Mouse (Mus musculus) forebrain, postnatal 0 days (tissue): ENCODE data around the gene Hephl1. TPM values are rescaled to one million over a fixed set of nuclear protein-coding genes. Genes with fewer than 3 reads are reported as not detected.

Experiments used
- ATAC-seq: fragments of 200-750 bp; cut with Nextera tagmentation; 2 replicates; pipeline ENCODE4 v1.8.0; 2017; ENCODE audit warnings: mild to moderate bottlenecking, moderate library complexity
- DNase-seq: peaks from one replicate; pipeline ENCODE4 v3.0.0-alpha.2; 2015
- H3K27ac ChIP-seq: fragments of 300-500 bp; sonication (generic); 2 replicates; pipeline ENCODE4 v1.5.1; 2014; ENCODE audit warnings: low read depth, mild to moderate bottlenecking, antibody characterized with exemption, low read length, moderate library complexity, mixed read lengths
- H3K27me3 ChIP-seq: fragments of 300-500 bp; sonication (generic); 2 replicates; pipeline ENCODE4 v1.6.1; 2014; ENCODE audit warnings: mild to moderate bottlenecking, low read length, mixed read lengths; ENCODE audit not compliant: insufficient read depth
- H3K36me3 ChIP-seq: fragments of 300-500 bp; sonication (generic); 2 replicates; pipeline ENCODE4 v1.6.1; 2014; ENCODE audit warnings: mild to moderate bottlenecking, moderate library complexity; ENCODE audit not compliant: insufficient read depth
- H3K4me1 ChIP-seq: fragments of 300-500 bp; sonication (generic); 2 replicates; pipeline ENCODE4 v1.6.1; 2014; ENCODE audit warnings: antibody characterized with exemption; ENCODE audit not compliant: insufficient read depth
- H3K4me2 ChIP-seq: fragments of 300-500 bp; sonication (generic); 2 replicates; pipeline ENCODE4 v1.6.1; 2014; ENCODE audit warnings: low read depth, mild to moderate bottlenecking, moderate library complexity
- H3K4me3 ChIP-seq: fragments of 300-500 bp; sonication (generic); 2 replicates; pipeline ENCODE4 v1.5.1; 2014; ENCODE audit warnings: low read depth, low read length, mixed read lengths
- H3K9ac ChIP-seq: fragments of 300-500 bp; sonication (generic); 2 replicates; pipeline ENCODE4 v1.6.1; 2014; ENCODE audit warnings: mild to moderate bottlenecking
- H3K9me3 ChIP-seq: fragments of 300-500 bp; sonication (generic); 2 replicates; pipeline ENCODE4 v1.6.1; 2016; ENCODE audit warnings: low read length
- CTCF ChIP-seq: sonication (generic); IDR thresholded peaks from 2 replicates; pipeline ENCODE4 v1.5.1; 2016; ENCODE audit warnings: antibody characterized with exemption, control low read depth, low read depth
- WGBS: fragments of 180-500 bp; shearing (Covaris S2); extraction: QIAGEN DNeasy Blood & Tissue Kit; methylation state at CpG from one replicate; pipeline ENCODE4 v1.1.7; 2014; 5-methylcytosine and 5-hydroxymethylcytosine counted together
- polyA plus RNA-seq: library from polyadenylated mRNA; unstranded; fragments of >200 nt; fragmentation: Nextera tagmentation; extraction: Ambion mirVana; gene quantifications from 2 replicates; pipeline ENCODE4 v1.2.1, GENCODE M21; 2015
- total RNA-seq: library from RNA; depleted of rRNA; stranded (reverse); fragments of >200 nt; gene quantifications from 2 replicates; pipeline ENCODE4 v1.2.3, GENCODE M21; 2014

Gene Hephl1
- total and polyA plus RNA-seq, 2 experiments from 2014 or later = not detected

DNA sequence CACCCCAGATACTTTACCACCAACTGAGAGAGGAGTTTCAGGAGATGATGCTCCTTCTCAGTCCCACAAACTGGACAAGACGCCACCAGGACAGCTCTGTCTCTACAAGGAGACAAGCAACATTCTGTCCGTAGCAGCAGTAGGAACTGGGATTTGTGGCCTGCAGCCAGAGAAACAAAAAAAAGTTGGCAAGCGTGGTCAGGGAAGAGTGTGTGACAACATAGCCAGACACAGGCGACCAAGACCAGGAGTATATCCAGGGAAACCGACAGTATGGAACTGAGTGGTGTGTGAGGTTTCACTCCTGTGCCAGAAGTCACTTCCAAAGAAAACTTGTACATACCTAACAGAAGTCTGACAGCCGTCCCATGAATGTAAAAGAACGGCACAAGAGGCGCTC lies 81.1 kb downstream of the Hephl1 start:
- TF ChIP-seq CTCF = no peak
- H3K4me2 ChIP-seq = no peak overlapping the region
- H3K36me3 ChIP-seq = peaks cover 7% of the 10 kb centered on the region; the same call in 1 of the 2 replicates
- 59% methylated on average over 8 of the region's 8 CpGs for WGBS
- DNase-seq (peak; percentile 35), ATAC-seq (0 out of 2 replicates have a peak, but pooled peaks have one; percentile 21)
- H3K4me1 ChIP-seq = 0 out of 2 replicates have a peak, but pooled peaks cover 3% of the 10 kb centered on the region
- no peaks in the 10 kb centered on the region for H3K27me3 ChIP-seq
- no peak overlapping the region for H3K27ac ChIP-seq
- H3K9ac ChIP-seq = no peak overlapping the region
- H3K4me3 ChIP-seq = no peak overlapping the region
- no peaks in the 10 kb centered on the region for H3K9me3 ChIP-seq

DNA sequence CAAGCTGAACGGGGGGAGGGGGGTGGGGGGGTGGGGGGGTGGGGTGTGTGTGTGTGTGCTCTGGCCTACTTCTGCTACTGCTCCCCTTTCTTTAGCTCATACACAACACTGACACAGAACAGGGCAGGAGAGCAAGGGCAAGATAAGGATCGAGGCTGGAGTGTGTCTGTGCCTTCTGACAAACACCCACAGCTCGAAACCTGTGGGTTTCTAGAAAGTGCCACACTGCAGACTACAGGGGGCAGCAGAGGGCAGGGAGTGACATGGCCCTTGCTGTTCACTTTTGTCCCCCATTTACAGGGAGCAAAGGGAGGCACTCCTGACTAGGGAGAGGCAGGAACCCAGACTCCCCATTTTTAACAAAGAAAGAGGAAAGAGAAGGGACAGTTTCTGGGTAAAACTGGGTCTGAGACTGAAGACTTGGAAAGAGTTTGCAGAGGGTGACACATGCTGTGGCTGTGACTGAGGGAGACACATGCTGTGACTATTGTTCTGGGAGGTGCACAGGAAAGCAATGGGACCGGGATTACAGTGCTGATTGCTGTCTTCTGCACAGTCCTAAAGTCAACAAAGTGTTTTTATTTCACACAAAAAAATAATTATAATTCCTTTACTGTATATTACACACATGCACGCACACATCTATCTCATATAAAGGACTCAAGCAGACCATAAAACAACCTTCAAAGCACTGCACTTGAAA lies 82.7 kb downstream of the Hephl1 start:
- peak; percentile 26; the same call in 1 of the 2 replicates for ATAC-seq
- H3K27me3 ChIP-seq = no peaks in the 10 kb centered on the region
- H3K9me3 ChIP-seq = no peaks in the 10 kb centered on the region
- H3K4me3 ChIP-seq = no peak overlapping the region
- TF ChIP-seq CTCF = peak; percentile 65
- H3K27ac ChIP-seq = no peak overlapping the region
- H3K4me2 ChIP-seq = no peak overlapping the region
- WGBS = 44% methylated on average over 4 of the region's 5 CpGs
- DNase-seq = peak; percentile 33
- peaks cover 7% of the 10 kb centered on the region; the same call in 1 of the 2 replicates for H3K36me3 ChIP-seq
- 0 out of 2 replicates have a peak, but pooled peaks cover 3% of the 10 kb centered on the region for H3K4me1 ChIP-seq
- H3K9ac ChIP-seq = no peak overlapping the region

DNA sequence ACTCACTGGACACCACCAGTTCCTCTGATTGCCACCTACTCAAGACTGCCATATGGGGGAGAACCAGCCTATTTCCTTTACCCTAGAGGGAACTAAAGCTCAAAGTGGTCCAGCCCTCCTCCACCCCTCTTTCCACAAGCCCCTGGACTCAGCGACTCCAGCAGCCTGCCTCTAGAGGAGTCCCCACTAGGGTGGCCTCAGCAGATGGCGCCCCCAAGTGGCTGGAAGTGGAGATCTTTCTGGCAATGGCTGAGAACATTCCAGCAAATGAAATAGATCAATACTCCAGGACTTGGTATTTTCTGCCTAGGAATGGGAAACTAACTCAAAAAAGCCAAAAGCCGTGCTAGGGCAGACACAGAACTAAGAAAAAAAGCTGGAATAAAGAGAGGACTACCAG lies 84.2 kb downstream of the Hephl1 start:
- ATAC-seq (no peak), DNase-seq (no peak)
- H3K36me3 ChIP-seq = peaks cover 6% of the 10 kb centered on the region; the same call in 1 of the 2 replicates
- WGBS = 72% methylated on average over 3 of the region's 3 CpGs
- H3K4me2 ChIP-seq = no peak overlapping the region
- H3K4me3 ChIP-seq = no peak overlapping the region
- no peak overlapping the region for H3K9ac ChIP-seq
- H3K9me3 ChIP-seq = no peaks in the 10 kb centered on the region
- peak; percentile 38 for TF ChIP-seq CTCF
- H3K27ac ChIP-seq = no peak overlapping the region
- no peaks in the 10 kb centered on the region for H3K27me3 ChIP-seq
- H3K4me1 ChIP-seq = 0 out of 2 replicates have a peak, but pooled peaks cover 3% of the 10 kb centered on the region

DNA sequence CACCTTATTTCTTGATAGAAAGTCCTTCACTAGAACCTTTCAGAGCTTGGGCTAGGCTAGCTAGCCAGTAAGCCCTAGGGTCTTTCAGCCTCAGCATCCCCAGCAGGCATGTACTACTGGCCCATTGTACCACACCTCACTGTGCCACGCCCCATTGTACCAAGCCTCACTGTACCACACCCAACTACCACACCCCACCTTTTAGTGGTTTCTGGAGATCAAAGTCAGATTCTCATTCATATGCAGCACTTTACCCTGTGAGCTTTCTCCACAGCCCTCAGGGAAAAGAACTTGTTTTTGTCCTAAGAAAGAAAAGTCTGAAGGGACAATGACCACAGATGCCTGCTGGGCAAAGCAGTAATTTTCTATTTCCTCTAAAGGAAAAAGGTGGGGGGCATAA lies 88.9 kb downstream of the Hephl1 start:
- Histone ChIP-seq H3K9me3 (no peaks in the 10 kb centered on the region), H3K36me3 (peaks cover 25% of the 10 kb centered on the region), H3K27me3 (no peaks in the 10 kb centered on the region), H3K9ac (no peak overlapping the region), H3K27ac (no peak overlapping the region), H3K4me2 (no peak overlapping the region), H3K4me3 (no peak overlapping the region), H3K4me1 (no peaks in the 10 kb centered on the region)
- 100% methylated on average over 1 of the region's 1 CpGs for WGBS
- ATAC-seq = no peak
- no peak for TF ChIP-seq CTCF
- DNase-seq = no peak

DNA sequence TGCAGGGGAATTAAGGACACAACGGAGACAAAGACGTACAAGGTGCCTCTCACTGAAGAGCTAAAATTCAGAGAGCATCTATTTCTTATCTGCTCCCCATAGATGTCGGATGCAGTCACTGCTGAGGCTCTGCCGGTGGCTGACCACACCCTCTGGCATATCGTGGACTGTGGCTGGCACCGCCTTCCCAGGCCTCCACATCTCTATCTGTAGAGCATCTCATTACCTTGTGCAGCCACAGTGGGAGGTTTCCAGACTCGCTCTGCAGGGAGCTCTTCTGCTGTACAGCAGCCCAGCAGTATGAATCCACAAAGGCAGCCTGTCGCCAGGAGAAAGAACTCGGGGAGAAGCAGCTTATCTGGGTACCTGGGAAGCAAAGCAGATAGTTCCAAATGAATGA lies 90.8 kb downstream of the Hephl1 start:
- Histone ChIP-seq H3K27me3 (no peaks in the 10 kb centered on the region), H3K4me2 (no peak overlapping the region), H3K4me3 (no peak overlapping the region), H3K27ac (no peak overlapping the region), H3K36me3 (peaks cover 25% of the 10 kb centered on the region), H3K9me3 (no peaks in the 10 kb centered on the region), H3K9ac (no peak overlapping the region), H3K4me1 (no peaks in the 10 kb centered on the region)
- 75% methylated on average over 9 of the region's 9 CpGs for WGBS
- ATAC-seq (no peak), DNase-seq (no peak)
- no peak for TF ChIP-seq CTCF

DNA sequence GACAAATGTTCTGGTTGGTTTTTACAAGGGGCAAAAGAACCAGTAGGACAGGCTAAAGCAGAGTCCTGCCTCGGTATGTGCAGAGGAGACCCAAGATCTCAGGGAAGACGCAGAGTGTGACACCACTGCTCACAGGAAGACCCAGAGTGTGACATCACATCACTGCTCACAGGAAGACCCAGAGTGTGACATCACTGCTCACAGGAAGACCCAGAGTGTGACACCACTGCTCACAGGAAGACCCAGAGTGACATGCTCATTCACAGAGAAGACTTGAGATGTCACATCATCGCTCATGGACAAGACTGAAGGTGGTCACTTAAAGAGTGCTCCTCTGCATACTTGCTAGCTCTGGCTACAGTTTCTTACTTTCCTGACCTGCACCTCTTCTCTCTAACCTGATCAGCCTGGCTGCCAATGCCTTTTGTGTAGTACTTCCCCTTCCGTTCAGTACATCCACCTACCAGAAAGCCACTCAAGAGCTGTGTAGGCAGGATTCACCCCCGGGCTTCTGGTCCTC lies 91.3 kb downstream of the Hephl1 start:
- DNase-seq (no peak), ATAC-seq (no peak)
- H3K36me3 ChIP-seq = peaks cover 25% of the 10 kb centered on the region
- H3K27ac ChIP-seq = no peak overlapping the region
- no peak overlapping the region for H3K9ac ChIP-seq
- 91% methylated on average over 5 of the region's 5 CpGs for WGBS
- no peaks in the 10 kb centered on the region for H3K4me1 ChIP-seq
- H3K9me3 ChIP-seq = no peaks in the 10 kb centered on the region
- no peak for TF ChIP-seq CTCF
- no peak overlapping the region for H3K4me3 ChIP-seq
- no peaks in the 10 kb centered on the region for H3K27me3 ChIP-seq
- H3K4me2 ChIP-seq = no peak overlapping the region

DNA sequence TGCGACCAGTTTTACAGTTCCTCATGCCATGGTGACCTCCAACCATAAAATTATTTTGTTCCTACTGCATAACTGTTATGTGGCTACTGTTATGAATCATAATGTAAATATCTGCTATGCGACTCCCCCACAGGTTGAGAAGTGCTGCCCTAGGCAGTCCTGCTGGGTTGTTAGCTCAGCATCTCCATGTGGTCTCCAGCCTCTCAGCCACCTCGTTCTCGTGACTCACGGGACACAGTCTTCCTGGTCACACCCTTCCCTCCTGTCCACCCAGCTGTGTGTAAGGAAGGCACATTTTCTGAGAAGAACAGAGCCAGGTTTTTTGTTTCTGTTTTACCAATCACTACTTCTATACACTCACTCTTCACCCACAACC lies 93.2 kb downstream of the Hephl1 start:
- no peaks in the 10 kb centered on the region for H3K9me3 ChIP-seq
- no peaks in the 10 kb centered on the region for H3K4me1 ChIP-seq
- ATAC-seq (no peak), DNase-seq (no peak)
- H3K27ac ChIP-seq = no peak overlapping the region
- no peak overlapping the region for H3K4me2 ChIP-seq
- H3K36me3 ChIP-seq = peaks cover 25% of the 10 kb centered on the region
- H3K27me3 ChIP-seq = no peaks in the 10 kb centered on the region
- no peak for TF ChIP-seq CTCF
- H3K4me3 ChIP-seq = no peak overlapping the region
- no peak overlapping the region for H3K9ac ChIP-seq
- 90% methylated on average over 5 of the region's 5 CpGs for WGBS
